Mouse (Mus musculus) common myeloid progenitor, adult 5-6 weeks (primary cell): ENCODE data around the gene Pipox. TPM values are rescaled to one million over a fixed set of nuclear protein-coding genes. Genes with fewer than 3 reads are reported as not detected.

Experiments used
- ATAC-seq: replicated peaks from 2 replicates; pipeline ENCODE4 v1.8.0; 2016; ENCODE audit warnings: low read depth, mild to moderate bottlenecking, moderate TSS enrichment, inconsistent platforms; ENCODE audit not compliant: poor library complexity, severe bottlenecking
- total RNA-seq: library from RNA; stranded (forward); fragments of 200-1000, 187-1606 nt; gene quantifications from 2 replicates; pipeline ENCODE4 v1.2.3, GENCODE M21; 2017

Gene Pipox
- total RNA-seq, 1 experiment from 2014 or later = not detected

- ATAC-seq = peak; percentile 90
These were observed 6.4 kb downstream of the Pipox start for GRCm38 (mm10) chr11:77887373-77887960.

DNA sequence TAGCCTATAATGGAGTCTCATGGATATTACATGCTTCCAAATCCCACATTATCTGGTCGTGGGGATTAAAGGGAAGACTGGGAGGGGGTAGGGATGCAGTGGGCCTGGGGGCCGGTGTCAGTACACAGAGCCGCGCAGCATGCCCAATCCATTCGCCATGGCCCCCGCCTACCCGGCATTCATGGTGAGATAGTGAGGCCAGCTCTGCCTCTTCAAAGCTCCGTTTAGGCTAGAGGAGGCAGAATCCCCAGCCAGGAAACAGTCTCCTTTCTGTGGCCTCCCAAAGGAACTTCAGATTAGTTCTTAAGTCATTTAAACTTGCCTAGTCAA lies 8.7 kb downstream of the Pipox start:
- ATAC-seq = no peak

- ATAC-seq = no peak
These were observed 9.2 kb downstream of the Pipox start for GRCm38 (mm10) chr11:77884524-77885245.

GRCm38 (mm10) chr11:77876760-77877148 lies 17.1 kb downstream of the Pipox start:
- ATAC-seq = 0 out of 2 replicates have a peak, but pooled peaks have one; percentile 6

DNA sequence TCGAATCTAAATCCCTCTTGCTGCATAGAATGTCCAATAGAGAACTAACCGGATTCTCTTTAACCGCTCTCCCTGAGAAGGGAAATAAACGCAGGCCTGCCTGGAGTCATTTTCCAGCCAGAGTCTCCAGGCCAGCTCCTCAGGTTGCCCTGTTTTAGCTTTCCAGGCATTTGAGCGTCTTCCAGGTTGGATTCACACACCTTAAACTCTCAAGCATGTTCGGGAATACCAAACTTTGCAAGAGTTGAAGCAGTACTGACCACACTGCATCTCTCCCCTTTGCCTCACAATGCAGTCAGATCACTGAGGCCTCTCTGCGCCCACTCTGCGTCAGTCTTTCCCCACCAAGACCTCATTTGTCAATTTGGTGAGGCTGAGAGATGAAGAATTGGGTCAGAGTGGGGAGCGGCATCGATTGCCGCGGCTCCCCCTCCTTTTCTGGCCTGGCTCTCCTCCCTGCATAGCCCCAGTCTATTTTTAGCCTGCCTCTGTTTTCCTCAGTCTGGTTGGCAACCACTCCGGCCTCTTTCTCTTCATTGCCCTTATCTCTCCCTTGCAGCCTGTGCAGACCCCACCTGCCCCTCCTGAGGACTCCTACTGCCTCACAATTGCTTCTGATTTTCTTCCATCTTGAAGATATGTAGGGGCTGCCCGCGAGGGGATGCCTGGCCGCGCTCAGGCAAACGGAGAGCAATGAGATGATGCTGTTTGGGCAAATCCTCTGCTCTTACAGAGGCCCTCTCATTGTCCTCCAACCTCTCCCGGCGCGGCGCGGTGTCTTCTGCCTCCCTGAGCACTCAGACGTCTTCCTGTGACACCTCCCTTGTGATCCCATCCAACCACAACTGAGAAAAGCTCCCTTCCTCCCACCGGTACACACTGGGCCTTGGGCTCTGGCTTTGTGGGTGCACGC lies 17.8 kb downstream of the Pipox start:
- ATAC-seq = peak; percentile 61

DNA sequence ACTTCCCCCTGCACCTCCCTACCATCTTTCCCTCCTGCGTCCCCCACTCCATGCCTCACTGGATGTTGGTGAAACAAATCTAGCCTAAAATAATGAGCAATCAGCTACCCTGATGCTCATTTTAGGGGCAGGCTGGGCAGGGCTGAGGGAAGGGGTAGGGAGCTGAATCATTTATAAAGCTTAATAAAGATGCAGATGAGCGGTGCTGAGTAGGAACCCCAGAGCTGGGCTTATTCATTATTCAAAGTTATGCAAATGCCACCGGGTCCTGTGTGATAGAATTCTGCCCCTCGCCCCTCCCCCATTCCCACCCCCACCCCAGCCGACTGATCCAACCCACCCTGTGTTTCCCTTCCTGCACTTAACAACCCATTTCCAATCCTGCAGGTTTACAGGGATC lies 18.6 kb downstream of the Pipox start:
- ATAC-seq = no peak

GRCm38 (mm10) chr11:77874685-77875231 lies 19.1 kb downstream of the Pipox start:
- ATAC-seq = no peak

DNA sequence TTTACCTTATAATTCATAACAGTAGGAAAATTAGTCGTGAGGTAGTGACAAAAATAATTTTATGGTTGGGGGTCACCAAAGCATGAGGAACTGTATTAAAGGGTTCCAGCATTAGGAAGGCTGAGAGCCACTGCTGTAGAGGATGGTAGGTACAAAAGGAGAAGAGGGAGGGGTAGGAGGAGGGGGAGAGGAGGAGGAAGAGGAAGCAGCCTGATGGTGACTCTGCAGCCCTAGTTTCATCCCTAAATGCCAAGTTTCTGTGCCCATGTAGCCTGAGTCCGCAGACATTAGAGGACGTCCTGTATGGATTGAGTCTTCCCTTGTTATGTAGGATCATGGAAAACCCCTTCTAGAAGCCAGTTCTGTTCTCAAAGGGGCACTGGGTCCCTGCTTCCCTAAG lies 20.8 kb downstream of the Pipox start:
- ATAC-seq = 0 out of 2 replicates have a peak, but pooled peaks have one; percentile 43

GRCm38 (mm10) chr11:77872685-77873084 lies 21.2 kb downstream of the Pipox start:
- peak; percentile 26; the same call in 1 of the 2 replicates for ATAC-seq

DNA sequence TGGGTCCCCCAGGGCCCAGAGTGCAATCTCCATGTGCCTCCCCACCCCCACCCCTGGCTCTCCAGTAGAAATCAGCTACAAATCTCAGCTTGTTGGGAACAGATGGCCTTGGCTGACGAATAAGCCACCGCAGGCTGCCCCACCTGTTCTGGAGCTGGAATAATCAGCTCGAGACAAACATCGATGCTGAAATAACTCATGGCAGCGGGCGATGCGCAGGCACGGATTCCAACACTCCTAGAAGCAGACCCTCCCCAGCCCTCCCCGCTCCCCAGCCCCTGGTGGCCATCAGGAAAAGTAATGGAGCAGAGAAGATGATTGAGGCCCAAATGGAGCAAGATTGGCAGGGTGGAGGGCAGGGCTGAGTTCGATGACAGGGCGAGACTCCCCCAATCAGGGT lies 21.7 kb downstream of the Pipox start:
- no peak for ATAC-seq

GRCm38 (mm10) chr11:77871436-77871835 lies 22.5 kb downstream of the Pipox start:
- ATAC-seq = no peak

- ATAC-seq = no peak
These were observed 26.3 kb downstream of the Pipox start for GRCm38 (mm10) chr11:77867419-77868083.

DNA sequence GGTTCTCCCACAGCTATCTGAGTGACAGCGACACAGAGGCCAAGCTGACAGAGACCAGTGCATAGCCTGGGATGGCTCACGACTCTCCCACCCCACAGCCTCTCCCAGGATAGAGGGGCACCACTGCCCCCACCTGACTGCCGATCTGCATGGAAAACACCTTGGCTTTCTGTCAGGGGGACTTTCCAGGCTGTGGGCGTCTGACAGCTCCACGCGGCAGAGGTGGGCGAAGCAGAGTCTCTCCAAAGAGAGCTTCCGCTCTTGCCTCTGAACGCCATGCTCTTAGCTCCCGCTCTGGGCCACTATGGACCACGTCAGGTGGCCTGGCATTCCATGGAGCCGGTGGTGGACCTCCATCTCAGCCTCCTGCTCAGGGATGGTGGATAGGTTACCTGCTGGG lies 29.1 kb downstream of the Pipox start:
- no peak for ATAC-seq

DNA sequence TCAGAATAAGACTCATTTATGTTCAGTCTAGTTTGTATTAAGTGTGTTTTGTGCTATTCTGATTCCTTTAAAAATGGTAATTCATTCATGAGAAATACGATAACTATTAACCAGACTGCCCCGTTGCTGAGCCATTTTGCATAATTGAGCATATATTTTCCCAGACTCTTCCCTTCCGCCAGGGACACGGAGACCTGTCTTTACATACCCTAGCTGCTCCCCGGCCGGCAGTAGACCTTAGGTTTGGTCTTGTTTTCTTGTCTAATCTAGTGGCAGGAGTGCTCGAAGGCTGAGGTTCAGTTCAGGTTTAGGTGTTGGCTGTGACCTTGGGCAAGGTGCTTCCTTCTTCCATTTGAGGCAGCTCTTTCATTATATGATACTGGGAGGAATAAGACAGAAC lies 31.0 kb downstream of the Pipox start:
- ATAC-seq = no peak

DNA sequence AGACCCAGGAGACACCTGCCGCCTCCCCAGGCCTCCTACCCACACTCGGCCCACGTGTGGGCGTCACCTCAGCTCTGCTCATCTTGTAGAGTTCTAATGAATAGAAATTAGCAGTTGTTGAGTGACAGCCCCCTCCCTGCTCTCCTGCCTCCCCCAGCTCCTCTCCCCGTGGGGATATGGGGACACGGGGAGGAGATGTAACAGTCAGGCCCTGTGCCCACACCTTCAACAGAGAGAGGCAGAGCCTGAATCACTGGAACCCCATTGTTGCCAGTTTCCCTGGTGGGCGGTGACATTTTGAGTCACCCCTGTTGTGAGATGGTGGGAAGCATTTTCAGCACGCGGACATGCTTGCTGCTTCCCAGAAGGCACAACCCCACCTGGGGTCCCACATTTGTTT lies 32.9 kb downstream of the Pipox start:
- no peak for ATAC-seq

DNA sequence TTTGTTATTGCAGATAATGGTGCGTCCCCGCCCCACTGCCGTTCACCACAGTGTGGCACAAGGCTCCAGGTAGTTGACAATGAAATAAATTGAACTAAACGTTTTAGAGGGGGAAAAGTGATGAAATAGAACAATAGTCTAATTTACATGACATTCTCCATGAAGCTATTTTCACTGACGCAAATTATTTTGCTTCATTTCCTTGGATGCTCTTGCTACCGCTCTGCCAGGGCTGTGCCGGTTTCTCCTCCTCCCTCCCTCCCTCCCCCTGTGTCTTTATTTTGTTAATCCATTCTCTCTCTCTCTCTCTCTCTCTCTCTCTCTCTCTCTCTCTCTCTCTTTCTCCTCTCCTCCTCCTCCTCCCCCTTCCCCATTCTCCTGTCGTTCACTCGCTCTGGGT lies 35.3 kb downstream of the Pipox start:
- no peak for ATAC-seq

- ATAC-seq = no peak
These were observed 36.8 kb downstream of the Pipox start for GRCm38 (mm10) chr11:77857089-77857488.

- ATAC-seq = no peak
These were observed 38.5 kb downstream of the Pipox start for GRCm38 (mm10) chr11:77855396-77855795.

- ATAC-seq = no peak
These were observed 39.3 kb downstream of the Pipox start for GRCm38 (mm10) chr11:77854641-77855040.
